Mouse (Mus musculus): Measurements from ENCODE around the gene Tgm2. TPM values are rescaled to one million over a fixed set of nuclear protein-coding genes. Genes with fewer than 3 reads are reported as not detected.
A peak's percentile ranks its signal among the peaks of the same experiment; 100 is the strongest.

The Tgm2 gene
- polyA plus RNA-seq, 1 experiment from 2014 or later: 4.7 TPM

- no peak for ATAC-seq
- Histone ChIP-seq H3K9ac (no peak overlapping the region), H3K27me3 (peaks cover 6% of the 10 kb centered on the region), H3K4me2 (no peak overlapping the region), H3K36me3 (ENCODE audit: poor library complexity, severe bottlenecking) (no peaks in the 10 kb centered on the region), H3K4me3 (no peak overlapping the region), H3K9me3 (replicated peaks) (0 out of 2 replicates have a peak, but pooled peaks cover 4% of the 10 kb centered on the region), H3K27ac (no peak overlapping the region), H3K4me1 (peaks cover 20% of the 10 kb centered on the region)
- 96% methylated on average over 3 of the region's 3 CpGs for WGBS
Measured at GRCm38 (mm10) chr2:158151077-158151476, 4.8 kb upstream of the Tgm2 start.

DNA sequence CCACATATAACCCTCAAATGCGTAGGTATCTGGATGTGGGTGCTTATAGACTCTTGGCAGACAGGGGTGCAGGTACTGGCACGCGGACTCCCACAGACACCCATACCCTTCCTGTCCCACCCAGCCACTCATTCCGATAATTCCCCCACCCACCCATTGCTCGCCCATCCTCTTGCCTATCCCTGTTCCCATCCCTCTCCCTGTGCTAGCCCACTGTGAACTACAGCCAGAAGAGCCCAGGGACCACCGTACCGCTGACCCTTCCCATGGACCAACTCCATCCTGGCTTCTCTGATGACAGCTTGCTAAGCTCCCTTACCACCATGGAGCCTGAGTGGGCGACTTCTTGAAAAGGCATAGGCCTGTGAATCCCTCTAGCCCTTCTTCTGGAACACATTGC is 735 bp upstream of the Tgm2 start:
- 90% methylated on average over 8 of the region's 8 CpGs for WGBS

DNA sequence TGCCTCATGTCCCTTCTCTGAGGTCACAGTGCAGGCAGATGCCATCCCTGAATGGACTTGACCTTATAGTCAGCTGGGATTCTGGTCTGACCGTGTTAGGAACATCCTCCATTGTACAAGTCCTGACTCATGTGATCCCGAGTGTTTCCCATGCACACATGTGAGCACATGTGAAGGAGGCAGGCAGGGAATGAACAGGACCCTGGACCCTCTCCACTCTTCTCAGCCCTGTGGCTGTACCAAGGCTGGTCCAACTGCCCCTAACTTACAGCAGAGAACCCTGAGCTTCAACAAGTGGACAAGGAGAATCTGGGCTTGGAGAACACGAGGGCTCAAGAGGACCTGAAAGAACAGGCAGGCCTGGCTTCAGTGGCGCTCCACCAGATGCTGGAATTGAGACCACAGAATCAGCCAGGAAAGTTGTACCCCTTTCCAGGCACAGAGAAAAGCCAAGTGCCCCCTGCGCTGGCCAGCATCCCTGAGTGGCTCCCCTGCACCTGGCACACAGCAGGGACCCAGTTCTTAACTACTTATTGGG is 639 bp downstream of the Tgm2 start:
- H3K9ac ChIP-seq: no peak overlapping the region
- peaks cover 12% of the 10 kb centered on the region for H3K4me1 ChIP-seq
- no peaks in the 10 kb centered on the region for H3K36me3 ChIP-seq (ENCODE audit: poor library complexity, severe bottlenecking)
- no peak for ATAC-seq
- H3K27ac ChIP-seq: no peak overlapping the region
- WGBS: 77% methylated on average over 5 of the region's 5 CpGs
- peaks cover 19% of the 10 kb centered on the region for H3K27me3 ChIP-seq
- no peaks in the 10 kb centered on the region for H3K9me3 ChIP-seq (replicated peaks)
- no peak overlapping the region for H3K4me3 ChIP-seq
- H3K4me2 ChIP-seq: peak overlapping the region; percentile 64

More for the DNA sequence above, 735 bp upstream of the Tgm2 start:
- Histone ChIP-seq H3K9me3 (replicated peaks) (0 out of 2 replicates have a peak, but pooled peaks cover 4% of the 10 kb centered on the region), H3K9ac (no peak overlapping the region), H3K27ac (no peak overlapping the region), H3K4me3 (no peak overlapping the region), H3K27me3 (peaks cover 19% of the 10 kb centered on the region), H3K36me3 (ENCODE audit: poor library complexity, severe bottlenecking) (no peaks in the 10 kb centered on the region), H3K4me1 (peaks cover 8% of the 10 kb centered on the region), H3K4me2 (no peak overlapping the region)
- ATAC-seq: no peak

DNA sequence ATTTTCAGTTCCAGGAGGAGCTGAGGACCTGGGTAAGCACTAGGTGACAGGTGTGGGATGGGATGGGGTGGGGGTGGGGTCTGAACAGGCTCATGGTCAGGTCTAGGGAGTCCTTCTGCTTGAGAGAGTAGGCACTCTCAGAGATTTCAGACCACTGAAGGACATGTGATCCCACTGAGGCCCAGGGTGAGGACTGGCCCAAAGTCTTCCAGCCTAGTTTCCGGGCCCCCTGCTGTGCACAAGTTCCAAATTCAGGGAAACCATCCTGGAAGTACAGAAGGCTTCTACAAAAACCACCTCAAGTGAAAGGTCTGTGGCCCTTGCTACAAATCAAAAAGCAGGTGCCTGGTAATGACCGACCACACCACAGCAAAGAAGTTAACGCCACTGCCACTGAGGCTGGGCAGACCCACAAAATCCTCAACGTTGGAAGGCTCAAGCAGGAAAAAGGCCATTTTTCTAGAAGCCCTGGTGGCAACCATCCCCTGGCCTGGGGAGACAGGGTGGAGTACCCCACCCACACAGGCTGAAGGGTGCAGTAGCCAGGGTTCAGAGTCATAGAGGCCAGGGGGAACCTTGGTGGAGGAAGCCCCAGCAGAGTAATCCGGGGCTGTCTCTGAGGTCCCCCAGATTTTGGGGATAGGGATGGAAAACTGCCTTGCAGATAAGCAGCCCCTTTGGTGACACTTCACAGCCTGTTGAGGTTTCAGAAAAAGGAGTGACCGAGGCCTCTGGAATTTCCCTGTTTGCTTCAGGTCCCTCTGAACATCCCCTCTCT is 1.3 kb downstream of the Tgm2 start:
- H3K36me3 ChIP-seq (ENCODE audit: poor library complexity, severe bottlenecking): no peaks in the 10 kb centered on the region
- no peak overlapping the region for H3K4me3 ChIP-seq
- H3K27ac ChIP-seq: no peak overlapping the region
- 89% methylated on average over 6 of the region's 6 CpGs for WGBS
- H3K9ac ChIP-seq: no peak overlapping the region
- no peak for ATAC-seq
- no peaks in the 10 kb centered on the region for H3K9me3 ChIP-seq (replicated peaks)
- H3K27me3 ChIP-seq: peaks cover 19% of the 10 kb centered on the region
- peaks cover 18% of the 10 kb centered on the region for H3K4me1 ChIP-seq
- H3K4me2 ChIP-seq: no peak overlapping the region

GRCm38 (mm10) chr2:158144263-158144662 is 2.0 kb downstream of the Tgm2 start:
- 43% methylated on average over 8 of the region's 8 CpGs for WGBS
- Histone ChIP-seq H3K27ac (no peak overlapping the region), H3K4me3 (no peak overlapping the region), H3K9ac (no peak overlapping the region), H3K27me3 (peaks cover 19% of the 10 kb centered on the region), H3K36me3 (ENCODE audit: poor library complexity, severe bottlenecking) (no peaks in the 10 kb centered on the region), H3K4me2 (no peak overlapping the region), H3K9me3 (replicated peaks) (no peaks in the 10 kb centered on the region), H3K4me1 (peaks cover 25% of the 10 kb centered on the region)
- ATAC-seq: no peak

GRCm38 (mm10) chr2:158143816-158144215 is 2.4 kb downstream of the Tgm2 start:
- H3K4me1 ChIP-seq: peaks cover 28% of the 10 kb centered on the region
- no peaks in the 10 kb centered on the region for H3K36me3 ChIP-seq (ENCODE audit: poor library complexity, severe bottlenecking)
- no peak overlapping the region for H3K27ac ChIP-seq
- WGBS: 63% methylated on average over 3 of the region's 3 CpGs
- no peak overlapping the region for H3K9ac ChIP-seq
- H3K4me3 ChIP-seq: no peak overlapping the region
- H3K4me2 ChIP-seq: no peak overlapping the region
- H3K27me3 ChIP-seq: peaks cover 19% of the 10 kb centered on the region
- H3K9me3 ChIP-seq (replicated peaks): no peaks in the 10 kb centered on the region
- ATAC-seq: no peak

- H3K9me3 ChIP-seq (replicated peaks): no peaks in the 10 kb centered on the region
- H3K9ac ChIP-seq: no peak overlapping the region
- peaks cover 28% of the 10 kb centered on the region for H3K4me1 ChIP-seq
- no peaks in the 10 kb centered on the region for H3K36me3 ChIP-seq (ENCODE audit: poor library complexity, severe bottlenecking)
- no peak overlapping the region for H3K27ac ChIP-seq
- H3K4me3 ChIP-seq: no peak overlapping the region
- WGBS: 83% methylated on average over 18 of the region's 18 CpGs
- H3K4me2 ChIP-seq: no peak overlapping the region
- ATAC-seq: no peak
- peaks cover 19% of the 10 kb centered on the region for H3K27me3 ChIP-seq
Measured at GRCm38 (mm10) chr2:158142981-158143380, 3.3 kb downstream of the Tgm2 start.

DNA sequence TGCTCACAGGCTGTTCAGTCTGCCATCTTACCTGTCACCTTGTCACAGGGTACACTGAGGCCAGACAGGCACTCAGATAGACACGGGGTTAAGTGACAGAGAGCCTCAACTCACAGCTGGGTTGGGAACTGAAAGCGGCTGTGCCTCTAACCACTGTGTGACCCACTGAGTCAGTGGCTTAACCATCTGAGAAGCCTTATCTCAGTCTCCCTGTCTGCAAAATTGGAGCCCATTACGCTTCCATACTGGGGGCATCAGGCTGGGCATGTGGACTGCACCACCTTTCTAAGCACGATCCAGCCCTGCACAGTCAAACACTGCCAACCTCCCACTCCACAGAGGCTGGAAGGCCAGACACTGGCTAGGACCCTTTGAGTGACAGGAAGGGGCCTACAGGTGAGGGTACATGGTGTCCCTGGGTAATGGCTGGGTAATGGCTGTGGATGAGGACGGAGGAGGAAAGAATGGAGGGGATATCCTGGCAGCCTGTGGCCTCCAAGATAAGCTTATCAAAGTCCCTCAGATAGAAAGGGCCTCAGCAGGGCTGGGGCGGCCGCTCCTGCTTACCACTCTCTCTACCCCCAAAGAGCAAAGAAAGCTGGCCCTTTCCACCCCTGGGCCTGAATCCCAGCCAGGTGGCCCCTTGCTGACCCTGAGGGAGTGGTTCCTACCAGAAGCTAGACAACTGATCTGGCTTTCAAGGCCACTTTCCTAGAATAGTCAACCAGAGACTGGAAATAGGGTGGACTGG is 4.4 kb downstream of the Tgm2 start:
- no peak overlapping the region for H3K4me3 ChIP-seq
- H3K27me3 ChIP-seq: peaks cover 15% of the 10 kb centered on the region
- peaks cover 28% of the 10 kb centered on the region for H3K4me1 ChIP-seq
- no peak for ATAC-seq
- WGBS: 84% methylated on average over 7 of the region's 7 CpGs
- H3K4me2 ChIP-seq: no peak overlapping the region
- H3K9me3 ChIP-seq (replicated peaks): no peaks in the 10 kb centered on the region
- no peak overlapping the region for H3K27ac ChIP-seq
- no peaks in the 10 kb centered on the region for H3K36me3 ChIP-seq (ENCODE audit: poor library complexity, severe bottlenecking)
- H3K9ac ChIP-seq: no peak overlapping the region

DNA sequence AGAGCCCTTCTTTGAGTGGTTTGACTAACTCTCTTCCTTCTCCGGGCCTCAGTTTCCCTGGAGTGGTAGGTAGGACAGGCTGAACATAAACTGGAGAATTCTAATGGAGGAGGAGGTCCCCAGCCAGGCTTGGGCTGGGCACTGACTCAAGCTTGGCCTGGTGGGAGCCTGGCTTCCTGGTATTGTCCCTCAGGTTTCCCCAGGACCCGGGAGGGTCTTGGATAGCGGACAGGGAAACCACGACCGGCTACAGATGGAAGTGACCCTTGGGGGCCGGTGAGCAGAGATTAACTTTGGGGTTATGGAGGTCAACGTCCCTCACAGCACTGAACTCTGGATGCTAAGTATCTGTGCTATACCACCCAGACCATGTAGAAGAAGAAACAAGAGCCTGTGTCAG is 5.0 kb downstream of the Tgm2 start:
- Histone ChIP-seq H3K27me3 (peaks cover 15% of the 10 kb centered on the region), H3K36me3 (ENCODE audit: poor library complexity, severe bottlenecking) (no peaks in the 10 kb centered on the region), H3K4me2 (no peak overlapping the region), H3K9ac (no peak overlapping the region), H3K9me3 (replicated peaks) (no peaks in the 10 kb centered on the region), H3K4me3 (no peak overlapping the region), H3K4me1 (peaks cover 27% of the 10 kb centered on the region), H3K27ac (no peak overlapping the region)
- 88% methylated on average over 7 of the region's 7 CpGs for WGBS
- no peak for ATAC-seq

DNA sequence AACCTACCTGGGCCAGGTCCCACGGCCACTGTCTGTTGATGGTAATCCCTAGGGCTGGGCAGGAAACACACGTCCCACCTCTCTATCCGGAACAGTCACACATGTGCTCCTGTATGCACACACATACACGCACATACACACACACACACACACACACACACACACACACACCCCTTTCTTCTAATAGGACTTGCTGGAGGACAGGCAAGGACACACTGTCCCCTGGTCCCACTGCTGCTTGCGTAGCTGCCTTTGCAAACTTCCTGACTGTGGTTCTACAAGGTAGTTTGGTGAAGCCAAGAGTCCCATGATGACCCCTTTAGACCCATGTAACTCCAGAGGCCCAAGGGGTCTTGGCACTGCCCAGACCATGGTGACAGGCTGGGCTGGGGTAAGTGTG is 5.6 kb downstream of the Tgm2 start:
- no peak overlapping the region for H3K4me3 ChIP-seq
- WGBS: 95% methylated on average over 5 of the region's 5 CpGs
- no peak overlapping the region for H3K4me2 ChIP-seq
- no peak for ATAC-seq
- H3K27me3 ChIP-seq: peaks cover 9% of the 10 kb centered on the region
- H3K36me3 ChIP-seq (ENCODE audit: poor library complexity, severe bottlenecking): no peaks in the 10 kb centered on the region
- peaks cover 21% of the 10 kb centered on the region for H3K4me1 ChIP-seq
- H3K9me3 ChIP-seq (replicated peaks): no peaks in the 10 kb centered on the region
- H3K9ac ChIP-seq: no peak overlapping the region
- H3K27ac ChIP-seq: no peak overlapping the region; the same call in 1 of the 2 replicates

DNA sequence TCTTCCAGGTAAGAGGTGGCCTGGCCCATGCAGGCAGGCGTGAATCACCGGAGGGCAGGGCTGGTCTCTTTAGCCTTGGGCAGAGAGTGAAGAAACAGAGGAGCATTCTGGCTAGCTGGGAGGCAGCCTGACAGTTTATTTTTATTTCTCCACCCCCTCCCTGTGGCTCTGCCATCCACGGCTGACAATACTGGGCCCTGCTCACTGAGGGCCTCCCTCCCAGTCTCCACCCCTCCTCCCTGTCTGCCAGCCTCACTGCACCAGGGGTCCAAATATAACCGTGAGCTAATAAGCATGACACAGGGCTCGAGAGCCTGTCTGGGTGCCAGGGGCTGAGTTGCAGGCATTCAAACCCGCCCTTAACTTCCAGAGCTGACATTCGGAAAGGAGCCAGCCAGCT is 6.6 kb downstream of the Tgm2 start:
- peak; percentile 83 for ATAC-seq
- H3K36me3 ChIP-seq (ENCODE audit: poor library complexity, severe bottlenecking): no peaks in the 10 kb centered on the region
- peak overlapping the region; percentile 62; the same call in 1 of the 2 replicates for H3K27ac ChIP-seq

GRCm38 (mm10) chr2:158138778-158139177 is 7.5 kb downstream of the Tgm2 start:
- Histone ChIP-seq H3K4me2 (no peak overlapping the region), H3K4me1 (peaks cover 20% of the 10 kb centered on the region), H3K36me3 (ENCODE audit: poor library complexity, severe bottlenecking) (no peaks in the 10 kb centered on the region), H3K9me3 (replicated peaks) (no peaks in the 10 kb centered on the region), H3K27ac (no peak overlapping the region), H3K4me3 (no peak overlapping the region), H3K9ac (no peak overlapping the region), H3K27me3 (peaks cover 2% of the 10 kb centered on the region; the same call in 1 of the 2 replicates)
- ATAC-seq: no peak
- WGBS: 90% methylated on average over 9 of the region's 9 CpGs

More for the DNA sequence above, 6.6 kb downstream of the Tgm2 start:
- Histone ChIP-seq H3K4me3 (no peak overlapping the region), H3K27me3 (peaks cover 2% of the 10 kb centered on the region; the same call in 1 of the 2 replicates), H3K4me2 (no peak overlapping the region), H3K9ac (peak overlapping the region; percentile 38; the same call in 1 of the 2 replicates), H3K4me1 (peaks cover 20% of the 10 kb centered on the region), H3K9me3 (replicated peaks) (no peaks in the 10 kb centered on the region)
- WGBS: 34% methylated on average over 7 of the region's 7 CpGs
